Mouse (Mus musculus): ENCODE measurements around the gene Rars. TPM values are rescaled to one million over a fixed set of nuclear protein-coding genes. Genes with fewer than 3 reads are reported as not detected.
"Not testable (repeated sequence)": the region's sequence is repeated elsewhere in the genome, so short reads cannot be mapped to it uniquely, and the experiment has no call there.

Gene Rars
- polyA plus RNA-seq, 1 experiment from 2014 or later, result 116 TPM

GRCm38 (mm10) chr11:35816316-35816715, 18.0 kb downstream of the Rars start:
- Histone ChIP-seq H3K4me3 (ENCODE audit: low read depth, low read length) (no peak overlapping the region), H3K4me2 (ENCODE audit: low read depth) (no peak overlapping the region), H3K36me3 (ENCODE audit: control insufficient read depth, insufficient read depth, low read length) (peaks cover 16% of the 10 kb centered on the region), H3K9me3 (ENCODE audit: control insufficient read depth, low read length) (no peaks in the 10 kb centered on the region), H3K27ac (ENCODE audit: low read depth, low read length) (no peak overlapping the region), H3K9ac (ENCODE audit: low read length) (no peak overlapping the region), H3K27me3 (ENCODE audit: control insufficient read depth, insufficient read depth, low read length) (no peaks in the 10 kb centered on the region), H3K4me1 (ENCODE audit: control insufficient read depth, insufficient read depth, low read length) (no peaks in the 10 kb centered on the region)
- 91% methylated on average over 12 of the region's 12 CpGs for WGBS
- ATAC-seq (ENCODE audit: insufficient read depth, low FRiP score, low TSS enrichment) (no peak), DNase-seq (ENCODE audit: low spot score) (no peak)

GRCm38 (mm10) chr11:35811458-35811857, 22.8 kb downstream of the Rars start:
- Histone ChIP-seq H3K9me3 (ENCODE audit: control insufficient read depth, low read length) (no peaks in the 10 kb centered on the region), H3K27ac (ENCODE audit: low read depth, low read length) (no peak overlapping the region), H3K27me3 (ENCODE audit: control insufficient read depth, insufficient read depth, low read length) (no peaks in the 10 kb centered on the region), H3K36me3 (ENCODE audit: control insufficient read depth, insufficient read depth, low read length) (peaks cover 12% of the 10 kb centered on the region), H3K4me3 (ENCODE audit: low read depth, low read length) (no peak overlapping the region), H3K4me2 (ENCODE audit: low read depth) (no peak overlapping the region), H3K4me1 (ENCODE audit: control insufficient read depth, insufficient read depth, low read length) (no peaks in the 10 kb centered on the region), H3K9ac (ENCODE audit: low read length) (no peak overlapping the region)
- 90% methylated on average over 10 of the region's 10 CpGs for WGBS
- ATAC-seq (ENCODE audit: insufficient read depth, low FRiP score, low TSS enrichment) (no peak), DNase-seq (ENCODE audit: low spot score) (no peak)

- no peak for ATAC-seq (ENCODE audit: insufficient read depth, low FRiP score, low TSS enrichment)
- H3K4me3 ChIP-seq (ENCODE audit: low read depth, low read length), result no peak overlapping the region
- H3K9ac ChIP-seq (ENCODE audit: low read length), result no peak overlapping the region
- no peaks in the 10 kb centered on the region for H3K36me3 ChIP-seq (ENCODE audit: control insufficient read depth, insufficient read depth, low read length)
- no peak overlapping the region for H3K27ac ChIP-seq (ENCODE audit: low read depth, low read length)
- no peak for DNase-seq (ENCODE audit: low spot score)
- no peaks in the 10 kb centered on the region; the same call in 1 of the 2 replicates for H3K4me1 ChIP-seq (ENCODE audit: control insufficient read depth, insufficient read depth, low read length)
- H3K4me2 ChIP-seq (ENCODE audit: low read depth), result no peak overlapping the region
- 82% methylated on average over 5 of the region's 5 CpGs for WGBS
- peaks cover 30% of the 10 kb centered on the region for H3K27me3 ChIP-seq (ENCODE audit: control insufficient read depth, insufficient read depth, low read length)
- H3K9me3 ChIP-seq (ENCODE audit: control insufficient read depth, low read length), result no peaks in the 10 kb centered on the region
Measured at GRCm38 (mm10) chr11:35801332-35801731, 33.0 kb downstream of the Rars start.

DNA sequence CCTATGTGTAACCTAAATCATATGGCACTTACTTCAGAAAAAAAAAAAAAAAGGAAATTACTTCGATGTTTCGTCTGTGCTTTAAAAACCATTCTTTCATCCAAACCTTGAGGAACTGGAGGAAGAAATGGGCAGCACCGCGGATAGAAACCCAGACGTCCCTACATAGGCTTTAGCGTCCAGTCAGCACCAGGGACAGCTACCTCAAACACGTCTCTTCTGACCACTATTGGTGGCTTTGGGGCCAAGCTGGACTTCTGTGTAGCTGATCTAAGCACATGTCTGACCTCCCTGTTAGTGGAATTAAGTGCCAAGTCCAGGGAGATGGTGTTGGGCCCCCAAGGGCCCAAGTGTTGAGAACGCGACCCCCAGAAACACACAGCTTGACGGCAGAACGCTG, 35.4 kb downstream of the Rars start, which contains the start of gene Fbll1:
Fbll1 (minus strand) TSS at position 11 of the 400 bp plus-strand sequence.
- peak within 1 kb of the TSS; percentile 48 for H3K9ac ChIP-seq (ENCODE audit: low read length)
- peaks cover 36% of the 10 kb centered on the region for H3K27me3 ChIP-seq (ENCODE audit: control insufficient read depth, insufficient read depth, low read length)
- H3K4me1 ChIP-seq (ENCODE audit: control insufficient read depth, insufficient read depth, low read length), result no peaks in the 10 kb centered on the region; the same call in 1 of the 2 replicates
- DNase-seq (ENCODE audit: low spot score) (peak; percentile 65), ATAC-seq (ENCODE audit: insufficient read depth, low FRiP score, low TSS enrichment) (no peak)
- H3K36me3 ChIP-seq (ENCODE audit: control insufficient read depth, insufficient read depth, low read length), result no peaks in the 10 kb centered on the region
- H3K4me3 ChIP-seq (ENCODE audit: low read depth, low read length), result peak within 1 kb of the TSS; percentile 52
- no peak within 1 kb of the TSS for H3K27ac ChIP-seq (ENCODE audit: low read depth, low read length)
- 13% methylated on average over 11 of the region's 11 CpGs for WGBS
- H3K9me3 ChIP-seq (ENCODE audit: control insufficient read depth, low read length), result no peaks in the 10 kb centered on the region
- H3K4me2 ChIP-seq (ENCODE audit: low read depth), result peak within 1 kb of the TSS; percentile 71

DNA sequence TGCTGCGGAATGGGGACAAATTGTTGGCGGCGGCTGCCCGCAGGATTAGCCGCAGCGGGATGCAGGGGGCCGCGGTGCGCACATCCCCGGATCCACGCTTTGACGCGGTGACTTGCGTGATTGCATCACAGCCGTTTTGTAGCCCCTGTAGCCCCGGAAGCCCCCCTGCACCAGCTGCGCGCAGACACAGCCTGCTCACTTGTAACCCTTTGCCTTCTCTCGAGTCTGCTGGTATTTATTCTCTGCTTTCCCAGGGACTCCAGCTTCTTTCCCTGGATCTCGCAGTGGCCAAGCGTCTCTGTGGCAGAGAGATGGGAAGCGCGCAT, 35.8 kb downstream of the Rars start:
- Histone ChIP-seq H3K9ac (ENCODE audit: low read length) (peak overlapping the region; percentile 48), H3K27ac (ENCODE audit: low read depth, low read length) (no peak overlapping the region), H3K4me1 (ENCODE audit: control insufficient read depth, insufficient read depth, low read length) (no peaks in the 10 kb centered on the region; the same call in 1 of the 2 replicates), H3K9me3 (ENCODE audit: control insufficient read depth, low read length) (no peaks in the 10 kb centered on the region), H3K36me3 (ENCODE audit: control insufficient read depth, insufficient read depth, low read length) (no peaks in the 10 kb centered on the region), H3K4me2 (ENCODE audit: low read depth) (peak overlapping the region; percentile 71), H3K27me3 (ENCODE audit: control insufficient read depth, insufficient read depth, low read length) (peaks cover 36% of the 10 kb centered on the region), H3K4me3 (ENCODE audit: low read depth, low read length) (peak overlapping the region; percentile 52)
- peak; percentile 83 for ATAC-seq (ENCODE audit: insufficient read depth, low FRiP score, low TSS enrichment)
- 3% methylated on average over 23 of the region's 23 CpGs for whole genome bisulfite sequencing
- DNase-seq (ENCODE audit: low spot score), result peak; percentile 68

DNA sequence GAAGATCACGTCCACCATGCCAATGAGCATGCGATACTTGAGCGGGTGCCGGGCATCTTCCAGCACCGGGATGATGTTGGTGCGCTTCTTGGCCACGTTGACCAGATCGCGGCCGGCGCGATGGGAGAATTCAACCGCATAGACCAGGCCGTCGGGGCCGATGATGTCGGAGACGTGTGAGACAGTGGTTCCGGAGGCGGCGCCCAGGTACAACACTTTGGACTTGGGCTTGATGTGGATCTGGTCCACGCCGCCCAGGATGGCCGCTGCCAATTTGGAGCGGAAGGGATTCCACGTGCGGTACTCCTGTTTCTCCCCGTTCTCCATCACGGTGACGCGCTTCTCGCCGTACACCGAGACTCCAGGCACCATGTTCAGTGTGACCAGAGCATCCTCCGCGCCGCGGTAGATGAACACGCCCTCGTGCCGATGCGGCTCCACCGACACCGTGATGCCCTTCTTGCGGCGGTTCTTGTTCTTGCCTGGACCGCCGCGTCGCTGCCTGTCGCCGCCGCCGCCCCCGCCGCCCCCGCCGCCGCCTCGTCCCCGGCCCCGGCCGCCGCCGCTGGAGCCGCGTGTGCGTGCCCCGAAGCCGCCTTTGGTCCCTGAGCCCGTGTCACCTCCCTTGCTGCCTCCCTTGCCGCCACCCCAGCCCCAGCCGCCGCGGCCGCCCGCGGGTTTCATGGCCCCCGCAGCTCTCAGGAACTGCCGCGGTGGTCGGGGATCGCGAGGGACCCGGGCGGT, 36.4 kb downstream of the Rars start:
- H3K4me3 ChIP-seq (ENCODE audit: low read depth, low read length), result peak overlapping the region; percentile 52
- no peak overlapping the region for H3K27ac ChIP-seq (ENCODE audit: low read depth, low read length)
- H3K4me2 ChIP-seq (ENCODE audit: low read depth), result peak overlapping the region; percentile 71
- 3% methylated on average over 76 of the region's 86 CpGs for WGBS
- ATAC-seq (ENCODE audit: insufficient read depth, low FRiP score, low TSS enrichment) (peak; percentile 58; the same call in 1 of the 2 replicates), DNase-seq (ENCODE audit: low spot score) (peak; percentile 27)
- peaks cover 36% of the 10 kb centered on the region for H3K27me3 ChIP-seq (ENCODE audit: control insufficient read depth, insufficient read depth, low read length)
- H3K36me3 ChIP-seq (ENCODE audit: control insufficient read depth, insufficient read depth, low read length), result no peaks in the 10 kb centered on the region
- no peaks in the 10 kb centered on the region for H3K9me3 ChIP-seq (ENCODE audit: control insufficient read depth, low read length)
- no peaks in the 10 kb centered on the region; the same call in 1 of the 2 replicates for H3K4me1 ChIP-seq (ENCODE audit: control insufficient read depth, insufficient read depth, low read length)
- peak overlapping the region; percentile 48 for H3K9ac ChIP-seq (ENCODE audit: low read length)

- not testable (repeated sequence) for H3K4me2 ChIP-seq (ENCODE audit: low read depth); H3K27ac ChIP-seq (ENCODE audit: low read depth, low read length); H3K36me3 ChIP-seq (ENCODE audit: control insufficient read depth, insufficient read depth, low read length); H3K4me3 ChIP-seq (ENCODE audit: low read depth, low read length); H3K4me1 ChIP-seq (ENCODE audit: control insufficient read depth, insufficient read depth, low read length); DNase-seq (ENCODE audit: low spot score); ATAC-seq (ENCODE audit: insufficient read depth, low FRiP score, low TSS enrichment); H3K9me3 ChIP-seq (ENCODE audit: control insufficient read depth, low read length); H3K9ac ChIP-seq (ENCODE audit: low read length)
- peaks cover 22% of the 10 kb centered on the region for H3K27me3 ChIP-seq (ENCODE audit: control insufficient read depth, insufficient read depth, low read length)
- 83% methylated on average over 5 of the region's 5 CpGs for WGBS
Measured at GRCm38 (mm10) chr11:35792800-35793199, 41.5 kb downstream of the Rars start.

- Histone ChIP-seq H3K4me3 (ENCODE audit: low read depth, low read length) (no peak overlapping the region), H3K4me2 (ENCODE audit: low read depth) (no peak overlapping the region), H3K4me1 (ENCODE audit: control insufficient read depth, insufficient read depth, low read length) (no peaks in the 10 kb centered on the region), H3K27me3 (ENCODE audit: control insufficient read depth, insufficient read depth, low read length) (no peaks in the 10 kb centered on the region), H3K9ac (ENCODE audit: low read length) (no peak overlapping the region), H3K9me3 (ENCODE audit: control insufficient read depth, low read length) (no peaks in the 10 kb centered on the region), H3K27ac (ENCODE audit: low read depth, low read length) (no peak overlapping the region), H3K36me3 (ENCODE audit: control insufficient read depth, insufficient read depth, low read length) (peaks cover 15% of the 10 kb centered on the region)
- ATAC-seq (ENCODE audit: insufficient read depth, low FRiP score, low TSS enrichment) (no peak), DNase-seq (ENCODE audit: low spot score) (no peak)
- WGBS, result 71% methylated on average over 2 of the region's 2 CpGs
Measured at GRCm38 (mm10) chr11:35788443-35788842, 45.9 kb downstream of the Rars start.

- no peak overlapping the region for H3K4me2 ChIP-seq (ENCODE audit: low read depth)
- no peaks in the 10 kb centered on the region for H3K27me3 ChIP-seq (ENCODE audit: control insufficient read depth, insufficient read depth, low read length)
- ATAC-seq (ENCODE audit: insufficient read depth, low FRiP score, low TSS enrichment), result no peak
- no peak overlapping the region for H3K4me3 ChIP-seq (ENCODE audit: low read depth, low read length)
- no peaks in the 10 kb centered on the region for H3K9me3 ChIP-seq (ENCODE audit: control insufficient read depth, low read length)
- no peak overlapping the region for H3K27ac ChIP-seq (ENCODE audit: low read depth, low read length)
- no peak overlapping the region for H3K9ac ChIP-seq (ENCODE audit: low read length)
- H3K4me1 ChIP-seq (ENCODE audit: control insufficient read depth, insufficient read depth, low read length), result no peaks in the 10 kb centered on the region
- H3K36me3 ChIP-seq (ENCODE audit: control insufficient read depth, insufficient read depth, low read length), result peaks cover 25% of the 10 kb centered on the region
- 97% methylated on average over 4 of the region's 4 CpGs for WGBS
- DNase-seq (ENCODE audit: low spot score), result no peak
Measured at GRCm38 (mm10) chr11:35784537-35784936, 49.8 kb downstream of the Rars start.
